Mouse (Mus musculus) C2C12 (cell line): Measurements from ENCODE around the gene Olfr598. TPM values are rescaled to one million over a fixed set of nuclear protein-coding genes. Genes with fewer than 3 reads are reported as not detected.
"Not testable (repeated sequence)": the region's sequence is repeated elsewhere in the genome, so short reads cannot be mapped to it uniquely, and the experiment has no call there.

Experiments
- H3K27me3 ChIP-seq: one replicate; pipeline ENCODE4 v1.6.1; 2011; ENCODE audit not compliant: control insufficient read depth, insufficient read depth, insufficient read length
- H3K36me3 ChIP-seq: one replicate; pipeline ENCODE4 v1.6.1; 2011; ENCODE audit not compliant: control insufficient read depth, insufficient read depth
- H3K4me3 ChIP-seq: one replicate; pipeline ENCODE4 v1.5.1; 2011; ENCODE audit warnings: mild to moderate bottlenecking, control low read depth; ENCODE audit not compliant: poor library complexity, insufficient read depth, severe bottlenecking
- H3K79me2 ChIP-seq: one replicate; pipeline ENCODE4 v1.6.1; 2011; ENCODE audit not compliant: control insufficient read depth, insufficient read depth
- H3K79me3 ChIP-seq: one replicate; pipeline ENCODE4 v1.6.1; 2011; ENCODE audit warnings: low read depth, control low read depth
- H3ac ChIP-seq: one replicate; pipeline ENCODE3; 2011; ENCODE audit warnings: low read depth; ENCODE audit not compliant: control insufficient read depth, insufficient read length
- CEBPB ChIP-seq: IDR thresholded peaks from one replicate; pipeline ENCODE4 v1.6.1; 2011; ENCODE audit warnings: low read depth, mild to moderate bottlenecking, control low read depth, moderate library complexity
- CTCF ChIP-seq: IDR thresholded peaks from one replicate; pipeline ENCODE4 v1.5.1; 2011; ENCODE audit not compliant: control insufficient read depth, insufficient read depth, insufficient read length
- FOSL1 ChIP-seq: IDR thresholded peaks from one replicate; pipeline ENCODE4 v1.8.0; 2011; ENCODE audit warnings: mild to moderate bottlenecking, low read length; ENCODE audit not compliant: poor library complexity, insufficient read depth, severe bottlenecking
- MAX ChIP-seq: IDR thresholded peaks from one replicate; pipeline ENCODE4 v1.6.1; 2011; ENCODE audit warnings: mild to moderate bottlenecking, control low read depth
- MYOD1 ChIP-seq: IDR thresholded peaks from one replicate; pipeline ENCODE4 v1.6.1; 2011; ENCODE audit warnings: low read depth; ENCODE audit not compliant: control insufficient read depth, insufficient read length
- MYOG ChIP-seq: IDR thresholded peaks from one replicate; pipeline ENCODE4 v1.6.1; 2011; ENCODE audit not compliant: control insufficient read depth, insufficient read length; ENCODE audit errors: extremely low read depth
- USF1 ChIP-seq: IDR thresholded peaks from one replicate; pipeline ENCODE4 v1.6.1; 2011; ENCODE audit warnings: low read depth, mild to moderate bottlenecking, control low read depth, moderate library complexity
- long read RNA-seq, 2 experiments: library from polyadenylated mRNA; unstranded; transcript quantifications; one replicate each; pipeline ENCODE4 v2.0.0; 2019 to 2020
- polyA plus RNA-seq: library from polyadenylated mRNA; unstranded; fragments of >200 nt; fragmentation: generic; extraction: Trizol; gene quantifications from one replicate; pipeline ENCODE4 v1.2.1, GENCODE M21; 2012; ENCODE audit warnings: missing spikeins

Olfr598 gene
- polyA plus RNA-seq, result not detected
- long read RNA-seq, experiment 1, result 0 reads
- long read RNA-seq, experiment 2, result 0 reads

- Histone ChIP-seq H3ac (no peak within 1 kb of the TSS), H3K27me3 (no peaks in the 10 kb centered on the region), H3K79me3 (no peaks in the 10 kb centered on the region), H3K4me3 (no peak within 1 kb of the TSS), H3K36me3 (no peaks in the 10 kb centered on the region), H3K79me2 (no peaks in the 10 kb centered on the region)
- TF ChIP-seq CTCF, result no peak
- no peak for TF ChIP-seq MYOD1
- TF ChIP-seq FOSL1, result no peak
- no peak for TF ChIP-seq CEBPB
- no peak for TF ChIP-seq MAX
- TF ChIP-seq USF1, result no peak
- no peak for TF ChIP-seq MYOG
These were observed at the start of gene Olfr598 for GRCm38 (mm10) chr7:103323268-103323667. TSS of gene Olfr598 (plus strand) at chr7:103323568.

GRCm38 (mm10) chr7:103305348-103305747 lies 18.0 kb upstream of the Olfr598 start, which contains the start of gene Olfr596:
TSS of gene Olfr596 (plus strand) at chr7:103305648.
- H3K4me3 ChIP-seq, H3ac ChIP-seq, H3K27me3 ChIP-seq, H3K36me3 ChIP-seq, H3K79me3 ChIP-seq, H3K79me2 ChIP-seq: not testable (repeated sequence)

GRCm38 (mm10) chr7:103316015-103316414 lies 7.4 kb upstream of the Olfr598 start, which contains the start of gene Olfr597:
TSS of gene Olfr597 (plus strand) at chr7:103316315.
- not testable (repeated sequence) for H3ac ChIP-seq, H3K4me3 ChIP-seq, H3K27me3 ChIP-seq, H3K79me3 ChIP-seq, H3K79me2 ChIP-seq, H3K36me3 ChIP-seq

DNA sequence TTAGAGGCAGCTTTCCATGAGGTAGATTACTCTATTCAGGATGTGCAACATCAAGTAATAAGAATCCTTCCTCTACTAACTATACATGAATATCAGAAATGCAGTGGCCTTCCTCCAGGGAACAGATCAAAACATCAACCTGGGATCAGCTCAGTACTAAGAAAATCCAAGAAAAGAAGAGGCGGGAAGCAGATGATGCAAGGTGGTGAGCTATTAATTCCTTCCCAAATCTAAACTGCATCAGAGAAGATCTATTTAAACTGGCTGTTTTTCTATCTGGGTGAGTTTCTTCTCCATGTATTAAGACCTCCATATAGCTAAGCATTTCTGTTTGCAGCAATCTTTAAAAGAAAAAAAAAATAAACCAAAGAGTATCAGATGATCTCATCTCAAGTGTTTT lies 12.2 kb downstream of the Olfr598 start, which contains the start of gene Olfr599:
Olfr599 (plus strand) TSS at position 301 of the 400 bp plus-strand sequence.
- no peaks in the 10 kb centered on the region for H3K27me3 ChIP-seq
- H3ac ChIP-seq, result no peak within 1 kb of the TSS
- H3K79me3 ChIP-seq, result no peaks in the 10 kb centered on the region
- H3K79me2 ChIP-seq, result no peaks in the 10 kb centered on the region
- H3K36me3 ChIP-seq, result no peaks in the 10 kb centered on the region
- H3K4me3 ChIP-seq, result no peak within 1 kb of the TSS
- no peak for TF ChIP-seq MYOD1
- TF ChIP-seq MAX, result no peak
- TF ChIP-seq USF1, result no peak
- TF ChIP-seq CEBPB, result no peak
- TF ChIP-seq CTCF, result no peak
- no peak for TF ChIP-seq MYOG
- TF ChIP-seq FOSL1, result no peak

- TF ChIP-seq CEBPB, result no peak
- TF ChIP-seq FOSL1, result no peak
- TF ChIP-seq MAX, result no peak
- no peak for TF ChIP-seq MYOD1
- Histone ChIP-seq H3K27me3 (no peaks in the 10 kb centered on the region), H3K36me3 (no peaks in the 10 kb centered on the region), H3ac (no peak within 1 kb of the TSS), H3K79me2 (no peaks in the 10 kb centered on the region), H3K4me3 (no peak within 1 kb of the TSS), H3K79me3 (no peaks in the 10 kb centered on the region)
These were observed 26.2 kb downstream of the Olfr598 start, which contains the start of gene Olfr600 for GRCm38 (mm10) chr7:103349569-103349968. TSS of gene Olfr600 (minus strand) at chr7:103349669.

- Histone ChIP-seq H3K79me2 (no peaks in the 10 kb centered on the region), H3K27me3 (no peaks in the 10 kb centered on the region), H3K79me3 (no peaks in the 10 kb centered on the region), H3ac (no peak within 1 kb of the TSS), H3K4me3 (no peak within 1 kb of the TSS), H3K36me3 (no peaks in the 10 kb centered on the region)
- TF ChIP-seq MYOD1 (no peak), USF1 (no peak), CTCF (no peak), MAX (no peak), MYOG (no peak), CEBPB (no peak), FOSL1 (no peak)
These were observed 39.2 kb downstream of the Olfr598 start, which contains the start of gene Olfr601 for GRCm38 (mm10) chr7:103362555-103362954. TSS of gene Olfr601 (minus strand) at chr7:103362655.

Other genes with a start within 250 kb of the Olfr598 start
- not detected for gene Olfr584, start 241.7 kb upstream of the Olfr598 start, polyA plus RNA-seq
- not detected for gene Olfr585, start 225.8 kb upstream of the Olfr598 start, polyA plus RNA-seq
- gene Olfr586, start 197.9 kb upstream of the Olfr598 start, polyA plus RNA-seq, result not detected
- gene Olfr588-ps1, start 182.7 kb upstream of the Olfr598 start, polyA plus RNA-seq, result not detected
- gene Olfr589, start 167.2 kb upstream of the Olfr598 start, polyA plus RNA-seq, result not detected
- gene Olfr591, start 145.2 kb upstream of the Olfr598 start, polyA plus RNA-seq, result not detected
- not detected for gene Olfr592, start 138.8 kb upstream of the Olfr598 start, polyA plus RNA-seq
- not detected for gene Olfr593, start 111.7 kb upstream of the Olfr598 start, polyA plus RNA-seq
- gene Olfr594, start 106.6 kb upstream of the Olfr598 start, polyA plus RNA-seq, result not detected
- not detected for gene Usp17ld, start 71.1 kb upstream of the Olfr598 start, polyA plus RNA-seq
- not detected for gene Olfr596, start 17.9 kb upstream of the Olfr598 start, polyA plus RNA-seq
- gene Olfr597, start 7.3 kb upstream of the Olfr598 start, polyA plus RNA-seq, result not detected
- gene Olfr599, start 12.3 kb downstream of the Olfr598 start, polyA plus RNA-seq, result not detected
- not detected for gene Olfr600, start 26.1 kb downstream of the Olfr598 start, polyA plus RNA-seq
- gene Olfr601, start 39.1 kb downstream of the Olfr598 start, polyA plus RNA-seq, result not detected
- not detected for gene Olfr603, start 62.6 kb downstream of the Olfr598 start, polyA plus RNA-seq
- 0.08 TPM for gene Usp17lc, start 91.5 kb downstream of the Olfr598 start, polyA plus RNA-seq
- gene Olfr605, start 121.9 kb downstream of the Olfr598 start, polyA plus RNA-seq, result not detected
- gene Olfr606, start 125.5 kb downstream of the Olfr598 start, polyA plus RNA-seq, result not detected
- gene Olfr607, start 140.6 kb downstream of the Olfr598 start, polyA plus RNA-seq, result not detected
- gene Olfr608, start 146.3 kb downstream of the Olfr598 start, polyA plus RNA-seq, result not detected
- gene Olfr609, start 174.5 kb downstream of the Olfr598 start, polyA plus RNA-seq, result not detected
- gene Olfr610, start 188.6 kb downstream of the Olfr598 start, polyA plus RNA-seq, result not detected
- not detected for gene Olfr611, start 197.3 kb downstream of the Olfr598 start, polyA plus RNA-seq
- not detected for gene Olfr612, start 219.1 kb downstream of the Olfr598 start, polyA plus RNA-seq
- not detected for gene Olfr613, start 224.5 kb downstream of the Olfr598 start, polyA plus RNA-seq
- gene Olfr615, start 232.5 kb downstream of the Olfr598 start, polyA plus RNA-seq, result not detected
- not detected for gene Olfr616, start 245.6 kb downstream of the Olfr598 start, polyA plus RNA-seq
- not detected for gene Olfr617, start 249.5 kb downstream of the Olfr598 start, polyA plus RNA-seq